Mouse (Mus musculus) right cerebral cortex, postnatal 10 days (tissue): ENCODE results near the gene Lag3.

ENCODE experiments used
- DNase-seq, 2 experiments: peaks; one replicate each; pipeline ENCODE4 v3.0.0; 2021; ENCODE audit warnings: low spot score in 2 of 2

Gene Lag3

GRCm38 (mm10) chr6:124911533-124912218 lies at the start of gene Lag3:
Gene Lag3 (minus strand): TSS chr6:124911705.
- DNase-seq = no peak

GRCm38 (mm10) chr6:124961021-124961420 lies 49.5 kb upstream of the Lag3 start:
- no peak for DNase-seq

GRCm38 (mm10) chr6:124959960-124960359 lies 48.5 kb upstream of the Lag3 start:
- no peak for DNase-seq

GRCm38 (mm10) chr6:124958127-124958526 lies 46.6 kb upstream of the Lag3 start:
- DNase-seq = no peak

GRCm38 (mm10) chr6:124955212-124955611 lies 43.7 kb upstream of the Lag3 start:
- DNase-seq = no peak

- no peak for DNase-seq
These were observed 42.6 kb upstream of the Lag3 start for GRCm38 (mm10) chr6:124953991-124954715.

GRCm38 (mm10) chr6:124943526-124943925 lies 32.0 kb upstream of the Lag3 start:
- no peak for DNase-seq

GRCm38 (mm10) chr6:124941679-124942078 lies 30.2 kb upstream of the Lag3 start:
- no peak for DNase-seq

- no peak for DNase-seq
These were observed 27.0 kb upstream of the Lag3 start for GRCm38 (mm10) chr6:124938554-124938953.

GRCm38 (mm10) chr6:124937493-124937892 lies 26.0 kb upstream of the Lag3 start:
- no peak for DNase-seq

- DNase-seq = no peak
These were observed 25.2 kb upstream of the Lag3 start for GRCm38 (mm10) chr6:124936681-124937080.

GRCm38 (mm10) chr6:124934670-124935069 lies 23.2 kb upstream of the Lag3 start:
- DNase-seq = peak in 1 of 2 experiments; percentile 30

GRCm38 (mm10) chr6:124933127-124933526 lies 21.6 kb upstream of the Lag3 start:
- DNase-seq = no peak

- no peak for DNase-seq
These were observed 20.8 kb upstream of the Lag3 start for GRCm38 (mm10) chr6:124932314-124932695.

- peak; percentile 72 to 77 for DNase-seq
These were observed 20.2 kb upstream of the Lag3 start for GRCm38 (mm10) chr6:124931525-124932313.

GRCm38 (mm10) chr6:124930754-124931524 lies 19.4 kb upstream of the Lag3 start, which contains the start of gene Mlf2:
Gene Mlf2 (plus strand): TSS chr6:124931386.
- DNase-seq = peak; percentile 98 to 99

GRCm38 (mm10) chr6:124930231-124930630 lies 18.7 kb upstream of the Lag3 start:
- no peak for DNase-seq

- peak in 1 of 2 experiments; percentile 17 for DNase-seq
These were observed 14.4 kb upstream of the Lag3 start for GRCm38 (mm10) chr6:124925941-124926340.

- DNase-seq = peak in 1 of 2 experiments; percentile 20
These were observed 13.8 kb upstream of the Lag3 start for GRCm38 (mm10) chr6:124925173-124925793.

- DNase-seq = no peak
These were observed 10.0 kb upstream of the Lag3 start for GRCm38 (mm10) chr6:124921539-124921938.
